Mouse (Mus musculus): ENCODE measurements around the gene Kdm6b. TPM values are rescaled to one million over a fixed set of nuclear protein-coding genes. Genes with fewer than 3 reads are reported as not detected.

Kdm6b gene
- polyA plus RNA-seq, 1 experiment from 2014 or later: 7.4 TPM

DNA sequence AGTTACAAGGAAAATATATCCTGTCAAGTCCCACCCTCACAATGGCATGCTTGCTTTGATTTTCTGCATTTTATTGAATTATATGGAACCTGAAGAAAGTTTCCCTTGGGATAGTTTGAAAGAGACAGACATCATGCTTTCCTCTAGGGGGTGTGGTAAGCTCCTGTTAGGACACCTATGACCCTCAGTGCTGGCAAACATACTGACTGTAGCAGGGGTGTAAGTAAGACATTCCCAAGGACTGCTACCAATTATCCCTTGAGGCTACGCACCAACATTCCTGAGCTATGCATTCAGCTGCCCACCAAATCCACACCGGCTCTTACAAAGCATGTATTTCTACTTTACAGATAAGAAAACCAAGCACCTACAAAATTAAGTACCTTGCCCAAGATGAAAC is 51.0 kb downstream of the Kdm6b start:
- peaks cover 19% of the 10 kb centered on the region; the same call in 1 of the 2 replicates for H3K36me3 ChIP-seq (replicated peaks; ENCODE audit: insufficient read depth, low read length)
- H3K27ac ChIP-seq (ENCODE audit: low read depth): no peak overlapping the region
- DNase-seq: no peak
- ATAC-seq: no peak
- 0 out of 2 replicates have a peak overlapping the region, but pooled peaks have one; percentile 6 for H3K4me2 ChIP-seq (ENCODE audit: low read depth, low read length)
- H3K27me3 ChIP-seq (ENCODE audit: insufficient read depth, low read length): peaks cover 6% of the 10 kb centered on the region; the same call in 1 of the 2 replicates
- no peaks in the 10 kb centered on the region for H3K9me3 ChIP-seq (ENCODE audit: low read length)
- 96% methylated on average over 2 of the region's 2 CpGs for WGBS (ENCODE audit: insufficient replicate concordance)
- peaks cover 31% of the 10 kb centered on the region for H3K4me1 ChIP-seq (ENCODE audit: insufficient read depth)
- TF ChIP-seq CTCF (IDR thresholded peaks at IDR 0.05; ENCODE audit: low read depth): peak; percentile 26; the same call in 1 of the 2 replicates
- TF ChIP-seq EP300 (IDR thresholded peaks at IDR 0.05; ENCODE audit: low read depth): no peak
- H3K4me3 ChIP-seq (ENCODE audit: low read depth, low read length): no peak overlapping the region
- no peak overlapping the region for H3K9ac ChIP-seq (replicated peaks)

DNA sequence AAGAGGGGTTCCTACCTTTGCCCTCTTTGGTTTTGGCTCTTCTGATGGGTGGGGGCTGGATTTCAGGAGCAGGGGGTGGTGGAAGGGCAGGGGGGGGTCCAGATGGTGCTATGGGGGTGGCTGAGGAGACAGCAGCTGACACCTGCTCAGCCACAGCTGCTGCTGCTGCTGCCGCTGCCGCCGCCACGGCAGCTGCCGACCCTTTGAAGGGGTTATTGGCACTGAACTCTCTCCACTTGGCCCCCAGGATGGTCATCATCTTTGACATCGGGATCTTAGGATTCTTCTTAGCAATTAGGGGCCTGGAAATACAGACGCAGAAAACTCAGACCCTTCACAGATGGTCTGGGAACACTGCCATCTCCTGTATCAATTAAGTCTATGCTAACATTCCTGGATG is 51.5 kb downstream of the Kdm6b start:
- DNase-seq: no peak
- H3K9ac ChIP-seq (replicated peaks): no peak overlapping the region
- H3K27me3 ChIP-seq (ENCODE audit: insufficient read depth, low read length): peaks cover 1% of the 10 kb centered on the region; the same call in 1 of the 2 replicates
- no peak overlapping the region for H3K4me2 ChIP-seq (ENCODE audit: low read depth, low read length)
- WGBS (ENCODE audit: insufficient replicate concordance): 75% methylated on average over 7 of the region's 7 CpGs
- no peak for ATAC-seq
- peaks cover 24% of the 10 kb centered on the region; the same call in 1 of the 2 replicates for H3K36me3 ChIP-seq (replicated peaks; ENCODE audit: insufficient read depth, low read length)
- H3K27ac ChIP-seq (ENCODE audit: low read depth): no peak overlapping the region
- TF ChIP-seq CTCF (IDR thresholded peaks at IDR 0.05; ENCODE audit: low read depth): no peak
- TF ChIP-seq EP300 (IDR thresholded peaks at IDR 0.05; ENCODE audit: low read depth): no peak
- H3K4me3 ChIP-seq (ENCODE audit: low read depth, low read length): no peak overlapping the region
- H3K4me1 ChIP-seq (ENCODE audit: insufficient read depth): peaks cover 27% of the 10 kb centered on the region
- H3K9me3 ChIP-seq (ENCODE audit: low read length): no peaks in the 10 kb centered on the region

- Histone ChIP-seq H3K27me3 (ENCODE audit: insufficient read depth, low read length) (no peaks in the 10 kb centered on the region), H3K4me3 (ENCODE audit: low read depth, low read length) (no peak overlapping the region), H3K9ac (replicated peaks) (no peak overlapping the region), H3K27ac (ENCODE audit: low read depth) (no peak overlapping the region), H3K36me3 (replicated peaks; ENCODE audit: insufficient read depth, low read length) (peaks cover 48% of the 10 kb centered on the region), H3K9me3 (ENCODE audit: low read length) (no peaks in the 10 kb centered on the region), H3K4me1 (ENCODE audit: insufficient read depth) (0 out of 2 replicates have a peak, but pooled peaks cover under 1% of the 10 kb centered on the region), H3K4me2 (ENCODE audit: low read depth, low read length) (no peak overlapping the region)
- DNase-seq (no peak), ATAC-seq (no peak)
- no peak for TF ChIP-seq EP300 (IDR thresholded peaks at IDR 0.05; ENCODE audit: low read depth)
- TF ChIP-seq CTCF (IDR thresholded peaks at IDR 0.05; ENCODE audit: low read depth): no peak
- whole genome bisulfite sequencing (ENCODE audit: insufficient replicate concordance): 83% methylated on average over 12 of the region's 12 CpGs
Measured at GRCm38 (mm10) chr11:69357690-69358089, 55.8 kb downstream of the Kdm6b start.

- ATAC-seq: no peak
- TF ChIP-seq CTCF (IDR thresholded peaks at IDR 0.05; ENCODE audit: low read depth): no peak
- TF ChIP-seq EP300 (IDR thresholded peaks at IDR 0.05; ENCODE audit: low read depth): no peak
- Histone ChIP-seq H3K27ac (ENCODE audit: low read depth) (no peak overlapping the region), H3K4me3 (ENCODE audit: low read depth, low read length) (no peak overlapping the region), H3K4me2 (ENCODE audit: low read depth, low read length) (no peak overlapping the region), H3K4me1 (ENCODE audit: insufficient read depth) (no peaks in the 10 kb centered on the region), H3K36me3 (replicated peaks; ENCODE audit: insufficient read depth, low read length) (peaks cover 49% of the 10 kb centered on the region), H3K9me3 (ENCODE audit: low read length) (no peaks in the 10 kb centered on the region), H3K9ac (replicated peaks) (no peak overlapping the region), H3K27me3 (ENCODE audit: insufficient read depth, low read length) (no peaks in the 10 kb centered on the region)
- 88% methylated on average over 5 of the region's 5 CpGs for WGBS (ENCODE audit: insufficient replicate concordance)
- DNase-seq: no peak
Measured at GRCm38 (mm10) chr11:69356544-69356943, 56.9 kb downstream of the Kdm6b start.

Other genes starting within 250 kb of the Kdm6b start
- gene Alox8, start 215.8 kb downstream of the Kdm6b start, polyA plus RNA-seq (2015; fragmentation: Nextera tagmentation; extraction: Ambion mirVana): 0.04 TPM in 1 of 2 replicates, not detected in the other
- not detected in 2 replicates for gene Gucy2e, start 176.6 kb downstream of the Kdm6b start, polyA plus RNA-seq (2015; fragmentation: Nextera tagmentation; extraction: Ambion mirVana)
- 4.1 and 5.6 TPM in 2 replicates for gene Cntrob, start 89.9 kb downstream of the Kdm6b start, polyA plus RNA-seq (2015; fragmentation: Nextera tagmentation; extraction: Ambion mirVana)
- 71.5 and 72.0 TPM in 2 replicates for gene Trappc1, start 89.7 kb downstream of the Kdm6b start, polyA plus RNA-seq (2015; fragmentation: Nextera tagmentation; extraction: Ambion mirVana)
- 0.20 TPM in 2 replicates for gene Kcnab3, start 87.4 kb downstream of the Kdm6b start, polyA plus RNA-seq (2015; fragmentation: Nextera tagmentation; extraction: Ambion mirVana)
- gene Rnf227, start 73.2 kb downstream of the Kdm6b start, polyA plus RNA-seq (2015; fragmentation: Nextera tagmentation; extraction: Ambion mirVana): 0.87 and 1.3 TPM in 2 replicates
- 7.8 and 8.7 TPM in 2 replicates for gene Chd3, start 44.3 kb downstream of the Kdm6b start, polyA plus RNA-seq (2015; fragmentation: Nextera tagmentation; extraction: Ambion mirVana)
- gene Naa38, start 18.2 kb downstream of the Kdm6b start, polyA plus RNA-seq (2015; fragmentation: Nextera tagmentation; extraction: Ambion mirVana): 83.7 and 83.9 TPM in 2 replicates
- 4.7 and 5.4 TPM in 2 replicates for gene Cyb5d1, start 18.0 kb downstream of the Kdm6b start, polyA plus RNA-seq (2015; fragmentation: Nextera tagmentation; extraction: Ambion mirVana)
- gene Tmem88, start 15.4 kb downstream of the Kdm6b start, polyA plus RNA-seq (2015; fragmentation: Nextera tagmentation; extraction: Ambion mirVana): 12.3 and 14.0 TPM in 2 replicates
- gene Dnah2, start 135.4 kb upstream of the Kdm6b start, polyA plus RNA-seq (2015; fragmentation: Nextera tagmentation; extraction: Ambion mirVana): 0.04 and 0.05 TPM in 2 replicates
- 0.19 and 0.20 TPM in 2 replicates for gene Efnb3, start 146.5 kb upstream of the Kdm6b start, polyA plus RNA-seq (2015; fragmentation: Nextera tagmentation; extraction: Ambion mirVana)
- gene Wrap53, start 166.6 kb upstream of the Kdm6b start, polyA plus RNA-seq (2015; fragmentation: Nextera tagmentation; extraction: Ambion mirVana): 8.1 and 10.0 TPM in 2 replicates
- gene Trp53, start 166.7 kb upstream of the Kdm6b start, polyA plus RNA-seq (2015; fragmentation: Nextera tagmentation; extraction: Ambion mirVana): 32.6 and 33.5 TPM in 2 replicates
- gene Atp1b2, start 192.3 kb upstream of the Kdm6b start, polyA plus RNA-seq (2015; fragmentation: Nextera tagmentation; extraction: Ambion mirVana): 4.0 and 5.3 TPM in 2 replicates
- 4.3 and 4.7 TPM in 2 replicates for gene Shbg, start 204.2 kb upstream of the Kdm6b start, polyA plus RNA-seq (2015; fragmentation: Nextera tagmentation; extraction: Ambion mirVana)
- gene Sat2, start 208.3 kb upstream of the Kdm6b start, polyA plus RNA-seq (2015; fragmentation: Nextera tagmentation; extraction: Ambion mirVana): 15.2 and 18.7 TPM in 2 replicates
- 6.8 TPM in 2 replicates for gene Fxr2, start 219.3 kb upstream of the Kdm6b start, polyA plus RNA-seq (2015; fragmentation: Nextera tagmentation; extraction: Ambion mirVana)
- 0.13 TPM in 1 of 2 replicates, not detected in the other for gene Sox15, start 241.6 kb upstream of the Kdm6b start, polyA plus RNA-seq (2015; fragmentation: Nextera tagmentation; extraction: Ambion mirVana)
- gene Mpdu1, start 249.0 kb upstream of the Kdm6b start, polyA plus RNA-seq (2015; fragmentation: Nextera tagmentation; extraction: Ambion mirVana): 36.9 and 41.0 TPM in 2 replicates

Measured in liver, postnatal 0 days (tissue).